Mouse (Mus musculus): ENCODE measurements at regions not wholly inside any gene's neighbourhood (a gene's known extent, or its start where the extent isn't known, plus 50 kb on each side); places are given as distances from the start of the nearest gene placed in this dataset.
"Not testable (repeated sequence)": the region's sequence is repeated elsewhere in the genome, so short reads cannot be mapped to it uniquely, and the experiment has no call there.

DNA sequence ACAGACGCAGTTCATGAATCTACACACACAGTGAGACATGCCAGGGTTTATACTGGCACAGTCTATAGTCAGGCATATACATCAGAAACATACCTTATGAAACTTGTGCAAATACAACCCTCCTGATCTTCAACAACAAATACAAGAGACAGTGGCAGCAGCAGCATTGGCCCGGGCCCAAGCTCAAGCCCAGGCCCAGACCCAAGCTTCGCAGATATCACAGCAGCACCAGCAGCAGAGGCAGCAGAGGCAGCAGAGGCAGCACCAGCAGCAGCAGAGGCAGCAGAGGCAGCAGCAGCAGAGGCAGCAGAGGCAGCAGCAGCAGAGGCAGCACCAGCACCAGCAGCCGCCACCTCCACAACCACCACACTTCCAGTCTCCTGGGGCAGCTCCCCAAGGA, 80.0 kb downstream of the Samd9l start:
- DNase-seq: no peak

GRCm38 (mm10) chr6:3307598-3308220, 91.7 kb downstream of the Samd9l start:
- peak; percentile 1 to 3 for DNase-seq

DNA sequence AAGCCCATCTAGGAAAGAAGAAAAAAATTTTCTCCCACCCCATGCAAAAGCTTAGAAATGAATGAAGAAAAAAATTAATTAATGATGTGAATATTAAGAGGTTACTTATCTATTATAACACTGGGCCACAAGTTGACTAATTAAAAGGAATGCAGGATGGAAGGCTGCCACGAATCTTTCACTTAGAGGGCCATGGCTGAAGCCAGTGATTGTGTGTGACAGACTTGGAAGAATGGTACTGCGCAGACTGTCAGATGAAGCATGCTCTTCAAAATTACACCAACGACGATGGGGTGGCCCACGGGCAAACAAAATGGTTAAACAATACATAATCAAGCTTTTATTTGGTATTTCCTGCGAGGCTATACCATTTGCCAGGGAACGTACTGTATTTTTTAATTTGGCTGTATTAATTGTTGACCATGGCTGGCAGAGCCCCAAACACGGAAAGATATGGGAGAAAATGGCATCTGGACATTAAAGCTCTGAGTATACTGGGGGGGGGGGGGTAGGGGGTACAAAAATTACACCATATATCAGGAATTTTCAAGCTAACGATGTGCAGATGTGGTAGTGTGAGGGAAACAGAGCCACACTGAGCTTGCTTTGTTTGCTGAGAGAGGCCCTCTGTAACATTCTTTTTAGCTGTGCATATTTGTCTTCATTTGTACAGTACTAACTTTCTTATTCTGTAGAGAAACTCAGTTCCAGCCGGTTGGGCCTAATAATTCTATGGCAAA, 94.3 kb downstream of the Samd9l start:
- not testable (repeated sequence) for DNase-seq

- not testable (repeated sequence) for DNase-seq
These were observed 106.1 kb downstream of the Samd9l start for GRCm38 (mm10) chr6:3293316-3293715.

DNA sequence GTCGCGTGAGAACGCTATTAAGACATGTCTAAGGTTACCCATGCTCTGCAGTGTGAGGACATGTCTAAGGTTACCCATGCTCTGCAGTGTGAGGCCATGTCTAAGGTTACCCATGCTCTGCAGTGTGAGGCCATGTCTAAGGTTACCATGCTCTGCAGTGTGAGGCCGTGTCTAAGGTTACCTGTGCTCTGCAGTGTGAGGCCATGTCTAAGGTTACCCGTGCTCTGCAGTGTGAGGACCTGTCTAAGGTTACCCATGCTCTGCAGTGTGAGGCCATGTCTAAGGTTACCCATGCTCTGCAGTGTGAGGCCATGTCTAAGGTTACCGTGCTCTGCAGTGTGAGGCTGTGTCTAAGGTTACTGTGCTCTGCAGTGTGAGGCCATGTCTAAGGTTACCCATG, 107.4 kb downstream of the Samd9l start:
- not testable (repeated sequence) for DNase-seq

GRCm38 (mm10) chr6:3268726-3269125, 130.6 kb downstream of the Samd9l start:
- not testable (repeated sequence) for DNase-seq

GRCm38 (mm10) chr6:3265477-3265876, 133.9 kb downstream of the Samd9l start:
- DNase-seq: not testable (repeated sequence)
